Mouse (Mus musculus) hindbrain, embryonic 13.5 days (tissue): ENCODE results near the gene Slc25a18. TPM values are rescaled to one million over a fixed set of nuclear protein-coding genes. Genes with fewer than 3 reads are reported as not detected.

Experiments used
- ATAC-seq: fragments of 200-750 bp; cut with Nextera tagmentation; 2 replicates; pipeline ENCODE4 v1.8.0; 2017; ENCODE audit warnings: moderate TSS enrichment; ENCODE audit not compliant: low FRiP score
- H3K27ac ChIP-seq: fragments of 300-500 bp; sonication (generic); 2 replicates; pipeline ENCODE4 v1.5.1; 2015; ENCODE audit warnings: inconsistent platforms, mild to moderate bottlenecking, moderate library complexity
- H3K27me3 ChIP-seq: fragments of 300-500 bp; sonication (generic); 2 replicates; pipeline ENCODE4 v1.6.1; 2015; ENCODE audit warnings: mild to moderate bottlenecking, inconsistent platforms
- H3K36me3 ChIP-seq: fragments of 300-500 bp; sonication (generic); 2 replicates; pipeline ENCODE4 v1.6.1; 2015; ENCODE audit warnings: mild to moderate bottlenecking, inconsistent platforms
- H3K4me1 ChIP-seq: fragments of 300-500 bp; sonication (generic); replicated peaks from 2 replicates; pipeline ENCODE4 v1.6.1; 2015; ENCODE audit warnings: inconsistent platforms
- H3K4me2 ChIP-seq: fragments of 300-500 bp; sonication (generic); 2 replicates; pipeline ENCODE4 v1.6.1; 2015; ENCODE audit warnings: inconsistent platforms, mild to moderate bottlenecking, moderate library complexity
- H3K4me3 ChIP-seq: fragments of 300-500 bp; sonication (generic); 2 replicates; pipeline ENCODE4 v1.5.1; 2015; ENCODE audit warnings: mild to moderate bottlenecking, inconsistent platforms
- H3K9ac ChIP-seq: fragments of 300-500 bp; sonication (generic); 2 replicates; pipeline ENCODE4 v1.6.1; 2015; ENCODE audit warnings: mild to moderate bottlenecking, inconsistent platforms
- H3K9me3 ChIP-seq: fragments of 300-500 bp; sonication (generic); 2 replicates; pipeline ENCODE4 v1.6.1; 2016; ENCODE audit warnings: inconsistent platforms
- WGBS: fragments of 180-500 bp; shearing (Covaris S2); methylation state at CpG from one replicate; pipeline ENCODE4 v1.1.7; 2015; 5-methylcytosine and 5-hydroxymethylcytosine counted together
- polyA plus RNA-seq: library from polyadenylated mRNA; unstranded; fragments of >200 nt; fragmentation: Nextera tagmentation; extraction: Ambion mirVana; gene quantifications from 2 replicates; pipeline ENCODE4 v1.2.1, GENCODE M21; 2015

Gene Slc25a18
- 6.9 and 7.9 TPM in 2 replicates for polyA plus RNA-seq

DNA sequence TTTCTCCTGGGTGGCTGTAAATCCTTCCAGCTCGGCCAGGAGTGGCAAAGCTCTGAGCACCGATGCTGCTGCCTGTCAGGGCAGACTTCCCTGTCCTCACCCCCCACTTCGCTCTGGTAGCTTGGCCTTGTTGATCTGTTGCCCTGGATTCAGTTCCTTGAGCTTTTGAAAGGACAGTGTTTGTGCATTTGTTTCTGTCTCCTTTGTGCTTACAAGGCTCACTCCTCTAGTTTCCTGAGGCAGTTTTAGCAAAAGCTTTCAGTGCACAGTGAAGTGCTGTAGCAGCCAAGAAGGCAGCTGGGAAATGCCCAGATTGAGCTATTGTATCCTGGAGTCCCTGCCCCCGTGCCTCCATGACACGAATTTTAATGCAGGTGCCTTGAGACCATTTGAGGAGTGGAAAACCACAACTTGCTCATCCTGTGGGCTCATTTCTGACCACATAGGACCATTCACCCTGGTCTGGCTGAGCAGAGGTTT is at the start of gene Slc25a18:
Gene Slc25a18, plus strand, starts transcription at position 430 of the 480 bp plus-strand sequence.
- peaks cover 5% of the 10 kb centered on the region; the same call in 1 of the 2 replicates for H3K36me3 ChIP-seq
- H3K27ac ChIP-seq: peak within 1 kb of the TSS; percentile 86
- H3K4me3 ChIP-seq: no peak within 1 kb of the TSS
- H3K4me1 ChIP-seq: peaks cover 25% of the 10 kb centered on the region
- H3K4me2 ChIP-seq: peak within 1 kb of the TSS; percentile 27
- peak within 1 kb of the TSS; percentile 55; the same call in 1 of the 2 replicates for H3K9ac ChIP-seq
- H3K9me3 ChIP-seq: no peaks in the 10 kb centered on the region
- no peaks in the 10 kb centered on the region for H3K27me3 ChIP-seq
- WGBS: 15% methylated on average over 5 of the region's 5 CpGs
- peak; percentile 85 for ATAC-seq

DNA sequence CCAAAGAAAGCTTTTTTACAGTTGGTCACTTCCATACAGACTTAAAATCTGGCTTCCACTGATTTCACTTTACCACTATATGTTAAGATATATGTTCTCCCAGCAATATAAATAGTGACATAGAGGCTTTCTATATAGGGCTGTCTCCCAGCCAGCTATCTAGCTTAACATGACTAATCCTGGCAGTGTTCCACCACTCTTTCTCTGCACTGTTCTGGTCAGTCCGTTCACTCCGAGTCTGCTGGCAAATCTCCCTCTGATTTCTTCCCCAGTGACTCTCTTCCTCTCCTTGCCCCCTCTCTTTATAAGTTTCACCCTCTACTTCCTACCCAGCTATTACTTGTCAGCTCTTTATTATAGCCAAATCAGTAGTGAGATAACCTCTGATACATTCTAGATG is 47.4 kb upstream of the Slc25a18 start:
- Histone ChIP-seq H3K27ac (no peak overlapping the region), H3K27me3 (no peaks in the 10 kb centered on the region), H3K4me2 (no peak overlapping the region), H3K9ac (no peak overlapping the region), H3K4me3 (no peak overlapping the region), H3K36me3 (no peaks in the 10 kb centered on the region), H3K4me1 (no peaks in the 10 kb centered on the region), H3K9me3 (no peaks in the 10 kb centered on the region)
- no peak for ATAC-seq
- 78% methylated on average over 2 of the region's 2 CpGs for WGBS

DNA sequence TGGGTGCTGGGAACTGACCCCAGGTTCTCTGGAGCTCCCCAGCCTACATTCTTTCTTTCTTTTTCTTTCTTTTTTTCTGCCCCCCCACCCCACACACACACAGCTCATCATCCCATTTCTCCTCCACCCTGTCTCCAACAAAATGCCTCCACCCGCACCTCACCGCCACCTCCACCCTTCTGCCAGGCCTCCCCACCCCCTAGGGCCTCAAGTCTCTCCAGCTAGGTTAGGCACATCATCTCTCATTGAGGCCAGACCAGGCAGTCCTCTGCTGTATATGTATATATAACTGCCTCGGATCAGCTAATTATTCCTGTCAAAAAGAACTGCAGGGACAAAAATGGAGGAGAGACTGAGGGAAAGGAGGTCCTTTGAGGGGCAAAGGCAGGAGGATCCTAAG is 37.4 kb upstream of the Slc25a18 start:
- Histone ChIP-seq H3K27ac (no peak overlapping the region), H3K36me3 (peaks cover 10% of the 10 kb centered on the region), H3K4me1 (no peaks in the 10 kb centered on the region), H3K9ac (no peak overlapping the region), H3K27me3 (no peaks in the 10 kb centered on the region), H3K9me3 (no peaks in the 10 kb centered on the region), H3K4me2 (no peak overlapping the region), H3K4me3 (no peak overlapping the region)
- WGBS: 82% methylated on average over 3 of the region's 3 CpGs
- no peak for ATAC-seq

DNA sequence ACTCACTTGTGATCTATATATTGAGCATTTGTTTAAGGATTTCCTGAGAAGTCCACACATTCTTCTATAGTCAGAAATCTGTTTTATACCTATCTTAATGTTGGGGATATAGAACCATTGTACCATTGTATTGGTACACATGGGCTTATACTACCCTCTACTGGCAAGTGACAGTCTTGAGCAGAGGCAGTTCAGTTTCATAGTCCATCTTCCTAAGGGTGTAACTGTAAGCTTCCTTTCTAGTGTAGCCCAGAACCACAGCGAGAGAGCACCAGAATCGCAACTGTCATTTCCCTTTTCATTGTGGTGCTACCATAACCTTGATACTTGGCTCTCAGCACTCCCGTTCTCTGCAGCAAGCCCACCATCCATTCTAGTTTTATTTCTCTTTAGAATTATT is 36.8 kb upstream of the Slc25a18 start:
- peak; percentile 85 for ATAC-seq
- no peaks in the 10 kb centered on the region for H3K4me1 ChIP-seq
- no peak overlapping the region for H3K4me2 ChIP-seq
- no peaks in the 10 kb centered on the region for H3K27me3 ChIP-seq
- H3K9ac ChIP-seq: no peak overlapping the region
- peaks cover 10% of the 10 kb centered on the region for H3K36me3 ChIP-seq
- no peak overlapping the region for H3K4me3 ChIP-seq
- H3K9me3 ChIP-seq: no peaks in the 10 kb centered on the region
- no peak overlapping the region for H3K27ac ChIP-seq
- 83% methylated on average over 3 of the region's 3 CpGs for WGBS

DNA sequence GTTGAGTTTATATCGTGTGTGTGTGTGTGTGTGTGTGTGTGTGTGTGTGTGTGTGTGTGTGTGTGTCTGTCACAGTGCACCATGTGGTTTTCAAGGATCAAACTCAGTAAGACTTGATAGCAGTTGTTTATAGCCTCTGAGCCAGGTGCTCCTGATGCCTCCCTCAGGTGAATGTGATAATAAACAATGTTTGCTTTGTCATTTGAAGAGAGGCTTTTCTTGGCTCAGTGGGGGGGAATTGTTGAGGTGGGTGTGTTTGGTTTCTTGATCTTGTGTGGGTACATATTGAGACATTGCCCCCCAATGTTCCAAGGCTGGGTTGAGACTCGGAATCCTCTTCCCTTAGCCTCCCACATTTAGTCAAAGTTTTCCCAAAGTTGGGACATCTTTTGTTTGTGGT is 30.2 kb upstream of the Slc25a18 start:
- no peak overlapping the region for H3K4me3 ChIP-seq
- no peak overlapping the region for H3K27ac ChIP-seq
- no peak overlapping the region for H3K9ac ChIP-seq
- ATAC-seq: no peak
- no peaks in the 10 kb centered on the region for H3K9me3 ChIP-seq
- H3K4me2 ChIP-seq: no peak overlapping the region
- 96% methylated on average over 2 of the region's 2 CpGs for WGBS
- H3K4me1 ChIP-seq: no peaks in the 10 kb centered on the region
- H3K27me3 ChIP-seq: no peaks in the 10 kb centered on the region
- peaks cover 7% of the 10 kb centered on the region for H3K36me3 ChIP-seq

DNA sequence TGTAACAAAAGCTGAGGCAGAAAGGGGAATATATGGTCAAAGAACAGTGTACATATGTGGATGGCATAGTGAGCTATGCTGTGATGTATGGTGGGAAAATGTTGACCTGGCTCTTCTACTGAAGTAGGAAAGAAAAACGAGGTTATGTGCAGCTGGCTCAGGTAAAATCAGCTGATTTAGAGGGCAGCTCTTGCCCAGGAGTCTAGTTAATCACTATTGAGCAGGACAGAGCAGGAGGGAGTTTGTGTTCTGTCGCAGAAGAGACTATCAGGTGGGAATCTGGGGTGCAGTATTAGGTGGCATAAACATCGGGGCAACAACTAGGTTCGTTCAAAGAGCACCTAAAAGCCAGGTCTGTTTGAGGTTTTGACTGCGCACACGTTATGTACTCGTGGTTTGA is 29.1 kb upstream of the Slc25a18 start:
- Histone ChIP-seq H3K4me2 (no peak overlapping the region), H3K27me3 (no peaks in the 10 kb centered on the region), H3K9me3 (no peaks in the 10 kb centered on the region), H3K9ac (no peak overlapping the region), H3K4me3 (no peak overlapping the region), H3K4me1 (no peaks in the 10 kb centered on the region), H3K36me3 (no peaks in the 10 kb centered on the region), H3K27ac (no peak overlapping the region)
- 94% methylated on average over 7 of the region's 7 CpGs for WGBS
- no peak for ATAC-seq

DNA sequence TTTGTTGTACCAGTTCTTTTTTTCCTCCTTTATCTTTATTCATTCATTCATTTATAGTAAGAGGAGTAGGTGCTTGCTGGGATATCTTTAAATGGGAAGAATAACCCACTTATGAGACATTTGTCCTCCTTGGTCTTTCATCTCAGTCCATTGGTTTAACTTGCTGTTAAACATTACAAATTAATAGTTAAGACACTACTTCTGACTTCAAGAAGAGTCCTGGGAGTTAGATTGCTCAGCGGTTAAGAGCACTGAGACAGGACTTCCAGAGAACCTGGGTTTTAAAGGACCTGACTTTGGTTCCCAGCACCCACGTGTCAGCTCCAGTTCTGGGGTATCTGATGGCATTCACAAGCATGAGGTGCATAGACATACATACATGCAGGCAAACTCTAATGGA is 27.0 kb upstream of the Slc25a18 start:
- H3K9ac ChIP-seq: no peak overlapping the region
- H3K27me3 ChIP-seq: no peaks in the 10 kb centered on the region
- peaks cover 7% of the 10 kb centered on the region for H3K36me3 ChIP-seq
- no peak overlapping the region for H3K4me2 ChIP-seq
- ATAC-seq: no peak
- H3K4me3 ChIP-seq: no peak overlapping the region
- H3K4me1 ChIP-seq: no peaks in the 10 kb centered on the region
- H3K27ac ChIP-seq: no peak overlapping the region
- no peaks in the 10 kb centered on the region for H3K9me3 ChIP-seq
- WGBS: 90% methylated on average over 2 of the region's 2 CpGs

DNA sequence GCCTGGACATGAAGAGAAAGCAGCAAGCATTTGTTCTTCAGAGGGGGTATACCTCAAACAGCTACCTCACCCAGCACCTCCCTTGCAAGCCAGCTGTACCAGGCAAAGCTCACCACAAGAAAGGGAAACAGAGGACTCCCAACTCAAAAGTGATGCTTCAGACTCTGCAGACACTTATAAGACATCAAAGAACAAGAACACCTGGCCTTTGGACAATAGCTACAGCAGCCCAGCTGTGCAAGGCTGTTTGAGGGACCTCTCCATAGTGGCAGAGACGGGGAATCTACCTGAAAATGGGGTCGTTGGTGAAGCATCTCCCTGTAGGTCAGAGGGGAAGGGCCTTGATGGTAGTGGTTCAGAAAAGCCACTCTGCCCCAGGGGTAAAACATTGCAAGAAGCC is 12.2 kb upstream of the Slc25a18 start:
- Histone ChIP-seq H3K9ac (no peak overlapping the region), H3K27ac (no peak overlapping the region), H3K4me2 (no peak overlapping the region), H3K9me3 (no peaks in the 10 kb centered on the region), H3K36me3 (peaks cover 62% of the 10 kb centered on the region), H3K27me3 (no peaks in the 10 kb centered on the region), H3K4me3 (no peak overlapping the region), H3K4me1 (no peaks in the 10 kb centered on the region)
- ATAC-seq: no peak
- 94% methylated on average over 2 of the region's 2 CpGs for WGBS

DNA sequence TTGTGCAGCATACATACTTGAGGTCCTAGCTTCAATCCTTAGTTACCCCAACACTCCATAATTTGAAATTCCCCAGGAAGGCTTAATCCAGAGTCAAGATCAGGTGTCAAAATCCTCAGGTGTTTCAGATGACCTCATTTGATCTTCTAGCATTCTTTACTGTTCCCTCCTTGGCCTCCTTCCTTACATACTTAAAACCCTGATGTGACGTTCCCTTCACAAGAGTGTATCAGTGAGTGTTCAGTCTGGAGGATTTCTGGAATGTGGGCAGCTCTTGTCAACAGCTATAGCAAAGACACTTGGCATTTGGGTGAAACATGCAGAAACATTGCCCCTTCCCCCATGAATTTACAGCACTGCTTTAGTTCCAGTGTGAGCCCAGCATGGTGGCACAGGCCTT is 3.4 kb upstream of the Slc25a18 start:
- H3K27ac ChIP-seq: no peak overlapping the region
- H3K4me1 ChIP-seq: peaks cover 25% of the 10 kb centered on the region
- H3K9me3 ChIP-seq: no peaks in the 10 kb centered on the region
- 100% methylated on average over 1 of the region's 1 CpGs for WGBS
- H3K27me3 ChIP-seq: no peaks in the 10 kb centered on the region
- no peak for ATAC-seq
- H3K9ac ChIP-seq: no peak overlapping the region
- no peak overlapping the region for H3K4me2 ChIP-seq
- H3K4me3 ChIP-seq: no peak overlapping the region
- peaks cover 18% of the 10 kb centered on the region for H3K36me3 ChIP-seq

DNA sequence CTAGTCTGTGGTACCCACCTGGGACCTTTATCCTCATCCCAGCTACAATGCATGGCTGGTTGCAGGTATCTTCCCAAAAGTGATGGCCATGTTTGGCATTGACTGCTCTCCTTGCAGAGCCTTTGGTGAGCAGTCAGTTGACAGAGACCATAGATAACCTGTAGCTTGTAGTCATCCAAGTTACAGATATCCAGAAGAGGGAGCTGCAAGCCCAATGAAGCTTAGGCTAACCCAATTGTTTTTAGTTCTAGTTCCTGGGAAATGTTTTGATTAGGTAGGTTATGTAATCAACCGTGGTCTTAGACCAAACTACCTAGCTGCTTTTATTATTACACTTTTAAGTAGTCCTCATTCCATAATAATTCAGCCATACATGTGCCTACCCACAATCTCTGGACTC is 2.0 kb upstream of the Slc25a18 start:
- no peak overlapping the region for H3K4me2 ChIP-seq
- no peak overlapping the region for H3K4me3 ChIP-seq
- H3K4me1 ChIP-seq: peaks cover 25% of the 10 kb centered on the region
- no peak overlapping the region for H3K9ac ChIP-seq
- WGBS: 82% methylated on average over 1 of the region's 1 CpGs
- H3K27ac ChIP-seq: peak overlapping the region; percentile 86; the same call in 1 of the 2 replicates
- no peaks in the 10 kb centered on the region for H3K27me3 ChIP-seq
- H3K36me3 ChIP-seq: peaks cover 11% of the 10 kb centered on the region
- H3K9me3 ChIP-seq: no peaks in the 10 kb centered on the region
- no peak for ATAC-seq

DNA sequence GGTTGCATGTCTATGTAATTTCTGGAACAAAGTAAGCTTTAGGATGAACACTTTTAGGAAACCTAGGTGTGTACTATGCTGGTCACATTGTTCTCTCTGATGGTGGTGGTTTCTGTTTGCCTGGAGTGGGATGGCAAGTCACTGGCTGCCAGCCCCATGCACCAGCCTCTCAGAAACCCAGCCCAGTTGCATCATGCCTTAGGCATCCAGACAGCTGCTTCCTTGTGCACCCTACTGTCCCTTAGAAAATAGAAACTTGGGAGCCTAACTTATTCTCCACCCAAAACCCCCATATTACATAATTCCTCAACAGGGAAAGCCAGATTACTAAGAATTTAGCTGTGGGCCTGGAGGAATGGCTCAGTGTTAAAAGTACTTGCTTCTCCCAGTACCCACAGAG is 1.4 kb upstream of the Slc25a18 start:
- no peak overlapping the region for H3K4me2 ChIP-seq
- no peak overlapping the region for H3K9ac ChIP-seq
- H3K4me3 ChIP-seq: no peak overlapping the region
- H3K27me3 ChIP-seq: no peaks in the 10 kb centered on the region
- H3K27ac ChIP-seq: peak overlapping the region; percentile 86
- H3K9me3 ChIP-seq: no peaks in the 10 kb centered on the region
- H3K36me3 ChIP-seq: peaks cover 6% of the 10 kb centered on the region; the same call in 1 of the 2 replicates
- no peak for ATAC-seq
- H3K4me1 ChIP-seq: peaks cover 25% of the 10 kb centered on the region

DNA sequence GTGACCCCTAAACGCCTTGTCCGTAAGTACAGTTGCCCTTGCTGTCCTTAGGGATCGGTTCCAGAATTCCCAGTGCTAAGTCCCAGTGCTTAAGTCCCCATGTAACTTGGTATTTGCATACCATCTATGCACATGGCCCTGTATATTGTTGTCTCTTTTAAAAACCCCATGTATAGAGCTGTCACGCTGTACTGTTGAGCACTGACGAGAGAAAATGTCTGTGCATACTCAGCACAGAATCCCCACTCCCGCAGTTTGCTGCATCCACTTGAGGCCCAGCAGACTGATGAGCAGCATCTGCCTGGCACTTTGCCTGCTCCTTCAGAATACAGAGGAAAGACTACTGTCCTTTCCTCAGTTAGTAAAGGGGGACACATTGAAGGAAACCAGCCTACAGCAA is 385 bp downstream of the Slc25a18 start:
- no peak overlapping the region for H3K9ac ChIP-seq
- H3K4me3 ChIP-seq: no peak overlapping the region
- peak overlapping the region; percentile 27 for H3K4me2 ChIP-seq
- ATAC-seq: peak; percentile 46; the same call in 1 of the 2 replicates
- H3K36me3 ChIP-seq: 0 out of 2 replicates have a peak, but pooled peaks cover 5% of the 10 kb centered on the region
- H3K9me3 ChIP-seq: no peaks in the 10 kb centered on the region
- 42% methylated on average over 6 of the region's 6 CpGs for WGBS
- peaks cover 25% of the 10 kb centered on the region for H3K4me1 ChIP-seq
- H3K27ac ChIP-seq: peak overlapping the region; percentile 86
- H3K27me3 ChIP-seq: no peaks in the 10 kb centered on the region

DNA sequence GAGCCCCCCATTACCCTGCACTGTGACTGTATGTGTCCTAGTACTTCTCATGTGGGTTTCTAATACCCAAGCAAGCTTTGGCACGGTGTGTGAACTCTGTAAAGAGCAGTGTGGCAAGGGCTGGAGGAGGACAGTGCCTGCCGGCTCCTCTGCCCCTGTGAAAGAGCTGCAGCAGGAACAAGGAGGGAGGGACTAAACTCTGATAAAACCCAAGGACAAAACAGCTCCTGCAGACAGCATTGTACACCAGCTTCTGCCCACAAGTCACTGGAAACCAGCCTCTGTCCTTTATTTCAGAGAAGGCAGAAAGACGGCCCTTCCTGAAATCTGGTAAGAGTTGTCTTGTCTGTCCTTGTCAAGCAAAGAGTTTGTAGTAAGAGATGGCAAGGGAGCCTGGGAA is 2.9 kb downstream of the Slc25a18 start:
- no peak for ATAC-seq
- H3K36me3 ChIP-seq: 0 out of 2 replicates have a peak, but pooled peaks cover 5% of the 10 kb centered on the region
- no peak overlapping the region for H3K4me2 ChIP-seq
- peaks cover 22% of the 10 kb centered on the region for H3K4me1 ChIP-seq
- peak overlapping the region; percentile 18; the same call in 1 of the 2 replicates for H3K27ac ChIP-seq
- WGBS: 83% methylated on average over 3 of the region's 3 CpGs
- no peak overlapping the region for H3K4me3 ChIP-seq
- no peaks in the 10 kb centered on the region for H3K9me3 ChIP-seq
- H3K27me3 ChIP-seq: no peaks in the 10 kb centered on the region
- no peak overlapping the region for H3K9ac ChIP-seq
